Mouse (Mus musculus) forebrain, embryonic 10.5 days (tissue): ENCODE data around the gene Lfng. TPM values are rescaled to one million over a fixed set of nuclear protein-coding genes. Genes with fewer than 3 reads are reported as not detected.

Experiments used
- DNase-seq: peaks from one replicate; pipeline ENCODE4 v3.0.0-alpha.2; 2017; ENCODE audit warnings: low spot score; ENCODE audit errors: extremely low spot score
- H3K27ac ChIP-seq: fragments of 300-500 bp; sonication (generic); 2 replicates; pipeline ENCODE4 v1.5.1; 2016; ENCODE audit warnings: mild to moderate bottlenecking
- H3K27me3 ChIP-seq: fragments of 300-500 bp; sonication (generic); 2 replicates; pipeline ENCODE4 v1.6.1; 2016; ENCODE audit warnings: mild to moderate bottlenecking; ENCODE audit not compliant: poor library complexity, severe bottlenecking
- H3K36me3 ChIP-seq: fragments of 300-500 bp; sonication (generic); replicated peaks from 2 replicates; pipeline ENCODE4 v1.6.1; 2016; ENCODE audit warnings: mild to moderate bottlenecking, moderate library complexity
- H3K4me1 ChIP-seq: fragments of 300-500 bp; sonication (generic); 2 replicates; pipeline ENCODE4 v1.6.1; 2016
- H3K4me3 ChIP-seq: fragments of 300-500 bp; sonication (generic); 2 replicates; pipeline ENCODE4 v1.5.1; 2016; ENCODE audit warnings: mild to moderate bottlenecking, moderate library complexity
- H3K9me3 ChIP-seq: fragments of 300-500 bp; sonication (generic); 2 replicates; pipeline ENCODE4 v1.6.1; 2016; ENCODE audit warnings: mild to moderate bottlenecking, moderate library complexity
- WGBS: fragments of 180-500 bp; shearing (Covaris S2); methylation state at CpG from one replicate; pipeline ENCODE4 v1.1.7; 2016; 5-methylcytosine and 5-hydroxymethylcytosine counted together
- polyA plus RNA-seq: library from polyadenylated mRNA; unstranded; fragments of >200 nt; fragmentation: Nextera tagmentation; extraction: Ambion mirVana; gene quantifications from 2 replicates; pipeline ENCODE4 v1.2.1, GENCODE M21; 2016

Gene Lfng
- polyA plus RNA-seq, 1 experiment from 2014 or later = 33.1 TPM

GRCm38 (mm10) chr5:140597787-140598186 is 9.3 kb upstream of the Lfng start:
- peaks cover 48% of the 10 kb centered on the region for H3K4me1 ChIP-seq
- H3K9me3 ChIP-seq = no peaks in the 10 kb centered on the region
- 0 out of 2 replicates have a peak overlapping the region, but pooled peaks have one; percentile 2 for H3K27ac ChIP-seq
- H3K27me3 ChIP-seq = no peaks in the 10 kb centered on the region
- no peak for DNase-seq
- no peaks in the 10 kb centered on the region for H3K36me3 ChIP-seq
- 88% methylated on average over 4 of the region's 4 CpGs for WGBS
- no peak overlapping the region for H3K4me3 ChIP-seq

- H3K4me3 ChIP-seq = no peak overlapping the region
- WGBS = 71% methylated on average over 5 of the region's 5 CpGs
- H3K4me1 ChIP-seq = peaks cover 52% of the 10 kb centered on the region
- H3K9me3 ChIP-seq = no peaks in the 10 kb centered on the region
- no peaks in the 10 kb centered on the region for H3K36me3 ChIP-seq
- peaks cover 8% of the 10 kb centered on the region for H3K27me3 ChIP-seq
- H3K27ac ChIP-seq = 0 out of 2 replicates have a peak overlapping the region, but pooled peaks have one; percentile 40
- no peak for DNase-seq
These were observed 7.2 kb upstream of the Lfng start for GRCm38 (mm10) chr5:140599939-140600338.

GRCm38 (mm10) chr5:140601712-140602111 is 5.4 kb upstream of the Lfng start:
- H3K27me3 ChIP-seq = peaks cover 25% of the 10 kb centered on the region
- 0 out of 2 replicates have a peak overlapping the region, but pooled peaks have one; percentile 20 for H3K27ac ChIP-seq
- no peak for DNase-seq
- 85% methylated on average over 12 of the region's 12 CpGs for WGBS
- H3K4me3 ChIP-seq = no peak overlapping the region
- H3K36me3 ChIP-seq = no peaks in the 10 kb centered on the region
- peaks cover 54% of the 10 kb centered on the region for H3K4me1 ChIP-seq
- H3K9me3 ChIP-seq = no peaks in the 10 kb centered on the region

- Histone ChIP-seq H3K27me3 (peaks cover 34% of the 10 kb centered on the region), H3K9me3 (no peaks in the 10 kb centered on the region), H3K36me3 (no peaks in the 10 kb centered on the region), H3K4me3 (no peak overlapping the region), H3K4me1 (peaks cover 53% of the 10 kb centered on the region), H3K27ac (no peak overlapping the region)
- no peak for DNase-seq
- WGBS = 86% methylated on average over 2 of the region's 2 CpGs
These were observed 4.6 kb upstream of the Lfng start for GRCm38 (mm10) chr5:140602540-140602939.

GRCm38 (mm10) chr5:140604386-140604785 is 2.7 kb upstream of the Lfng start:
- 81% methylated on average over 8 of the region's 8 CpGs for WGBS

GRCm38 (mm10) chr5:140605228-140605627 is 1.9 kb upstream of the Lfng start:
- no peak for DNase-seq
- H3K27ac ChIP-seq = peak overlapping the region; percentile 25; the same call in 1 of the 2 replicates
- H3K27me3 ChIP-seq = peaks cover 60% of the 10 kb centered on the region

More at GRCm38 (mm10) chr5:140604386-140604785, 2.7 kb upstream of the Lfng start:
- H3K9me3 ChIP-seq = no peaks in the 10 kb centered on the region
- H3K27me3 ChIP-seq = peaks cover 52% of the 10 kb centered on the region
- peak overlapping the region; percentile 2; the same call in 1 of the 2 replicates for H3K27ac ChIP-seq
- no peaks in the 10 kb centered on the region for H3K36me3 ChIP-seq
- peaks cover 70% of the 10 kb centered on the region for H3K4me1 ChIP-seq
- no peak overlapping the region for H3K4me3 ChIP-seq
- DNase-seq = no peak

GRCm38 (mm10) chr5:140606386-140606785 is 734 bp upstream of the Lfng start:
- Histone ChIP-seq H3K36me3 (no peaks in the 10 kb centered on the region), H3K27ac (peak overlapping the region; percentile 95), H3K9me3 (no peaks in the 10 kb centered on the region), H3K4me1 (peaks cover 79% of the 10 kb centered on the region), H3K27me3 (peaks cover 72% of the 10 kb centered on the region), H3K4me3 (peak overlapping the region; percentile 70)
- DNase-seq = no peak
- 0% methylated on average over 23 of the region's 23 CpGs for WGBS

More at GRCm38 (mm10) chr5:140605228-140605627, 1.9 kb upstream of the Lfng start:
- Histone ChIP-seq H3K36me3 (no peaks in the 10 kb centered on the region), H3K9me3 (no peaks in the 10 kb centered on the region), H3K4me1 (peaks cover 73% of the 10 kb centered on the region), H3K4me3 (peak overlapping the region; percentile 14; the same call in 1 of the 2 replicates)
- WGBS = 23% methylated on average over 3 of the region's 3 CpGs

GRCm38 (mm10) chr5:140607836-140608633 is 915 bp downstream of the Lfng start:
- H3K4me1 ChIP-seq = peaks cover 87% of the 10 kb centered on the region

GRCm38 (mm10) chr5:140608634-140609015 is 1.5 kb downstream of the Lfng start:
- peak; percentile 79 for DNase-seq
- H3K27me3 ChIP-seq = peaks cover 85% of the 10 kb centered on the region
- no peaks in the 10 kb centered on the region for H3K9me3 ChIP-seq
- peak overlapping the region; percentile 70 for H3K4me3 ChIP-seq
- H3K4me1 ChIP-seq = peaks cover 89% of the 10 kb centered on the region
- peaks cover 18% of the 10 kb centered on the region for H3K36me3 ChIP-seq
- H3K27ac ChIP-seq = peak overlapping the region; percentile 95
- WGBS = under 1% methylated on average over 16 of the region's 16 CpGs

More at GRCm38 (mm10) chr5:140607836-140608633, 915 bp downstream of the Lfng start:
- Histone ChIP-seq H3K4me3 (peak overlapping the region; percentile 70), H3K27ac (peak overlapping the region; percentile 95), H3K9me3 (no peaks in the 10 kb centered on the region), H3K36me3 (peaks cover 12% of the 10 kb centered on the region), H3K27me3 (peaks cover 85% of the 10 kb centered on the region)
- under 1% methylated on average over 17 of the region's 17 CpGs for WGBS
- no peak for DNase-seq

GRCm38 (mm10) chr5:140609511-140610272 is 2.6 kb downstream of the Lfng start:
- H3K4me1 ChIP-seq = peaks cover 95% of the 10 kb centered on the region
- peaks cover 29% of the 10 kb centered on the region for H3K36me3 ChIP-seq
- peak overlapping the region; percentile 70 for H3K4me3 ChIP-seq
- H3K27me3 ChIP-seq = peaks cover 80% of the 10 kb centered on the region
- 2% methylated on average over 13 of the region's 13 CpGs for WGBS
- no peak for DNase-seq
- H3K9me3 ChIP-seq = no peaks in the 10 kb centered on the region
- H3K27ac ChIP-seq = peak overlapping the region; percentile 95

GRCm38 (mm10) chr5:140610273-140611011 is 3.3 kb downstream of the Lfng start:
- Histone ChIP-seq H3K36me3 (peaks cover 36% of the 10 kb centered on the region), H3K9me3 (no peaks in the 10 kb centered on the region), H3K4me1 (peaks cover 95% of the 10 kb centered on the region), H3K27me3 (peaks cover 72% of the 10 kb centered on the region), H3K27ac (peak overlapping the region; percentile 95), H3K4me3 (peak overlapping the region; percentile 70)
- peak; percentile 55 for DNase-seq
- 0% methylated on average over 30 of the region's 30 CpGs for WGBS

- 1% methylated on average over 21 of the region's 21 CpGs for WGBS
- H3K4me3 ChIP-seq = peak overlapping the region; percentile 70
- peaks cover 41% of the 10 kb centered on the region for H3K36me3 ChIP-seq
- peak; percentile 86 for DNase-seq
- H3K9me3 ChIP-seq = no peaks in the 10 kb centered on the region
- peaks cover 66% of the 10 kb centered on the region for H3K27me3 ChIP-seq
- peak overlapping the region; percentile 95 for H3K27ac ChIP-seq
- peaks cover 92% of the 10 kb centered on the region for H3K4me1 ChIP-seq
These were observed 4.0 kb downstream of the Lfng start for GRCm38 (mm10) chr5:140611021-140611583.
